Mouse (Mus musculus) c-Kit-positive CD71-positive TER-119-negative erythroid progenitor cells, embryonic 14.5 days (primary cell): ENCODE results near the gene Sh3bgrl2.

ENCODE experiments used
- DNase-seq: peaks from one replicate; pipeline ENCODE4 v3.0.0-alpha.2; 2013; ENCODE audit warnings: low read depth

Gene Sh3bgrl2

DNA sequence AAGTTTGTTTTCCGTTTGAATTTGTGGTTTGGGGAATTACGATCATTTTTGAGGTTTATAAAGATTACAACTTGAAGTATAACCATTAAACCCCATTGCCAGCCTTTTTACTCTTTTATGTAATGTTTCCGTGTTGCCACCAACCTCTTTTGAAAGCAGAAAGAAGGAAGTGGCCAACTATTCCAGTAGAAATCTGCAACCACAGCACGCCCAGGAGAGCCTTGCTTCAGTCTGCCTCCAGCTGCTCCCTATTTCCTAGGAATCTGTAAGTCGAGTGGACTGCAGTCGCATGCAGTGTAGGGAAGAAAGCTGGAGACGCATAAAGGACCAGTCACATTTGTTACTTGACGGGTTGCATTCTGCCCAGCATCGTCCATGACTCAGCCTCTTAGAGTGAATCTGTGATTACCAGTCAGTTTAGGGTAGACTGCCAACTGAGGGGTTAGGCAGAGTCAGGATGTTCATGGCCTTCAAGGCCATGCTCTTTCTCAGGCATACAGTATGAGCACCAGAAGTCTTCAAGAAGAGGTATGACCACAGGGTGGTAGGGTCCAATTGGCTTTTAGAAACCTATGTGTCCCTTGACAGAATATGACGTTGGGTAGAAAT is 43.8 kb downstream of the Sh3bgrl2 start:
- no peak for DNase-seq

DNA sequence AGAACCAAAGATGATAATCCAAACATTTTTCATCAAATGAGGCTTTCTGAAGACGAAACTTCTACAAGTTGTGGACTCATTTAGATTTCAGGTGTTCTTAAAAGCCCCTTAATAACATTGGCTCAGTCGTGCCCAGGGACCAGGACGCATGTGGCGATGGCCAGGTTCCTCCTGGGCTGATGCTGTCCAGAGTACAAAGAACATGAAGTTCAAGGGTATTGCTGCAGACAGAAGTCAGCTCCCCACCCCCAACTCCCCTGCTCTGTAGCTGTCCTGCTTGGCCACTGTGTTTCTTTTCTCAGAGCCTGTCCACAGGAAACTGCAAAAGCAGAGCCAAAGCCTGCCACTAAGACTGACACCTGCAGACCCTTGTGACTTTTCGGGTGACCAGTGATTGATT is 45.7 kb downstream of the Sh3bgrl2 start:
- no peak for DNase-seq

- no peak for DNase-seq
These were observed 48.0 kb downstream of the Sh3bgrl2 start for GRCm38 (mm10) chr9:83596132-83596531.

GRCm38 (mm10) chr9:83596646-83597481 is 48.7 kb downstream of the Sh3bgrl2 start:
- DNase-seq = no peak

DNA sequence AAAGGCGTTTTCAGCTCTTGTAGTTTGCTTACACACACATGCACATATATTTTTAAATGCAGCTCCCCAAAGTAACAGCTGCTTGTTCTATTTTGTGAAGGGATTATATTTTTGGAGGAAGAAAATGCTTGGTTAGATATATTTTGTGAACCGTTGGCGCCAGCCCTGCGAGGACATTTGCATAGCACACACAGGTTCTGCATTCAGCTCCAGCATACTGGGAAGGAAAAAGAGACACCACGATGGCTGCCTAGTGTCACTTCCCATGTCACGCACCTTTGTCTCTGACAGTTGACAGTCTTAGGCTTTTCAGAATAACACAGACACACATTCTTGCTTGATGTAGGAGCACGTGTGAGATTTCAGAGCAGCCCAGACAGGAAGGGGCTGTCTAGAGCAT is 49.9 kb downstream of the Sh3bgrl2 start:
- no peak for DNase-seq

- no peak for DNase-seq
These were observed 51.4 kb downstream of the Sh3bgrl2 start for GRCm38 (mm10) chr9:83599505-83599904.

GRCm38 (mm10) chr9:83600286-83601048 is 52.3 kb downstream of the Sh3bgrl2 start:
- no peak for DNase-seq

DNA sequence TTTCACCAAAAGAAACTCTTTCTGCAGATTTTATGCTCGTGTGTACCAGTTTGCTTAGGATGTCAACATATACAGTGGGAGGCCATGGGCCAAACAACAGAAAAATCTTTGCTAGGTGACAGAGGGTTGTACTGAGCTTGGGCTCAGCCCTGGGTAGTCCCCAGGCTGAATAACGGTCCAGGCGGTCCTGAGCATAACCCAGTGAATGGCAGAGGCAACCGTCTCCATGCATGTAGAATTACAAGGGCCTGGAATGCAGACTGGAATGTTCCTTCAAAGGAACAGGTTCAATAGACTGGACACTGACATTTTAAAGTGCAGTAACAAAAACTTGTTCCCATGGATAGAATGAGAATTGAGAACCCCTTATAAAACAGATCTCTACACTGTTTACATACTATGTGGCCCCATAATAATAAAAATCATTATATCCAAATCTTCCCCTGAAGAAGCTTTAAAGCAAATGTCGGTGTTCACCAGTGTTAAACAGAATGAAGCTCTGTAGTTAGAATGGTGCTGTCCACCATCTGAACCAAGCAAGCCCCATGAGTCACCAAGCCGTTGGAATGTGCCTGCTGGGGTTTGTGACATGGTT is 54.1 kb downstream of the Sh3bgrl2 start:
- DNase-seq = no peak

- no peak for DNase-seq
These were observed 55.0 kb downstream of the Sh3bgrl2 start for GRCm38 (mm10) chr9:83603159-83603558.

DNA sequence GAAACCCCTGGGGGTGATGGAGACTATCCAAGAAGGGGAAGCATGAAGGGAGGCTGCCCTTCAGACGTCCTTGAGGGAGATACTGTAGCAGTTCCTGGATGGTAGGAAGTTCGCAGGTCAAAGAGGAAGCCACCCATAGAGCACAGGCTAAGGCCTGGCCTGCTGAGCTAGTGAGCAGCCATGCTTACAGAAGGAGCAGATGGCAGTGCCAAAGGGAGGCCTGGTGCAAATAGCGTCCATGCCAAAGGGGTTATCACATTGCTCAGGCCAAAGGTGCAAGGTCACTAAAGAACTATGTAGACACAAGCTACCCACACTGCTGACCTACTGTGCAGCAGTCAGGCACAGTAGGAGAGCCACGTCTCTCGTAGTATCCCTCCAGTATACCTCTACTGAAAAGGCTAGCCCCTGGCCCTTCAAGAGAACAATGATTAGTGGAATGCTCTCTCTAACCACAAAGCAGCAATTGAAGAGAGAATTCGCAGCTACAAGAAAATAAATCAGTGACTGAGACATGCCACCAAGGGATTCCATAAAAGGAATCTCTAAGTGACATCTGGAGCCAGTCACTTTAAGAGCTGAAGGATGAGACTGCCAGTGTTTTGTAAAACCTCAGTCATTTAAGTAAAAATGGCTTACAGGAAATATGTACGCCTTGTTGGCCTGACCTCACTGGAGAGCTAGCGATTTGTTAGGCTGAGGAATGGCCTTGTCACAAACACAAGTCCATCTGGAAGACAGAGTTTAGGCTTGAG is 57.9 kb downstream of the Sh3bgrl2 start:
- no peak for DNase-seq

DNA sequence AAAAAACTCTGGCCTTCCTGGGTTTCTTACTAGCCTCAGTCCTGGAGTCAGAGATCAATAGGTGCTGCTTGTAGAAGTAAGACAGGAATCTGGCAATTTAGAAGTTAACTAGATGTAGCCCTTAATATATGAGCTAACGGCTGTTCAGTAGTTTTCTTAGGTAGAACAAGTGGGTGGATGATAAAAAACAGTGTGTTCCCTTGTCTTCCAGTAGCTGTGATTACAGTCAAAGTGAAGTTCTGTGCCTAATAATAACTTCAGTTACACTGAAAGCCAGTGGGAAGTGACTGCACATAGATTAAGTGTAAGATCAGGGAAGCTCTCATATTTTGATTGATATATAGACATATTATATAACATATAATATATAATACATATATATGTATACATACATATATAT is 60.0 kb downstream of the Sh3bgrl2 start:
- DNase-seq = no peak

DNA sequence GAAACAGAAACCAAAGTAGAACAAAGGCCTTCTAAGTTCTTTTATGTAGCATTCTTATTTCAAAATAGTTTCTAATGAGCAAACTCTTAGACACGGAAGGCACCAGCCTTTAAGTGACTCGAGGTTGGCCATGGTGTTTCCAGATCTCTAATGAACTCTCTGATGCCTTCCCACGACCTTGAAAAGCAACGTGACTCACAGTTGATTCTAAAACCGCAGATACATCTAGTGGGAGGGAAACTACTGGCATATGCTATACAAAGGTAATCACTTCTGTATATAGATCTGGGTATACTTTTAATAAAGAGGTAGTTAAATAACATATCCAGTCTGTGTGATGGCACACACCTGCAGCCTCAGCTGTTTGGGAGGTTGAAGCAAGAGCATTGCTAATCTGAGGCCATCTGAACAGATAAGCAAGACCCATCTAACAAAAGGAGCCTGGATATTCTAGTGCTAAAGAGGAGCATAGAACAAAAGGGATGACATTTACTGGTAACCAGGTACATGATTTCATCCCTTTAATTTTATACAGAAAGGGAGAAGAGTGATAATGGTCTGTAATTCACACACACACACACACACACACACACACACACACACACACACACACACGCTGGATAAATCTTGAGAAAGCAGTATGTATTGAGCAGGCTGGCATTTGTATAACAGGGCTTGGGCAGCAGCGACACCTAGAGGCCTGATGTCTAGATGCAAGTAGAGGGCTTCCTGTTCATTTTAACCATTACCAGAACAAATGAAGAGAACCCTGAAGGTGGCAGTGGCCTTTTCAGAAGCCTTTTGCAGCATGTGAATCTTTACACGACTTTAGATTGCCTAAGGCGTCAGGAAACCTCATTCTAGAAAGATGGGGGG is 61.5 kb downstream of the Sh3bgrl2 start:
- peak; percentile 46 for DNase-seq

DNA sequence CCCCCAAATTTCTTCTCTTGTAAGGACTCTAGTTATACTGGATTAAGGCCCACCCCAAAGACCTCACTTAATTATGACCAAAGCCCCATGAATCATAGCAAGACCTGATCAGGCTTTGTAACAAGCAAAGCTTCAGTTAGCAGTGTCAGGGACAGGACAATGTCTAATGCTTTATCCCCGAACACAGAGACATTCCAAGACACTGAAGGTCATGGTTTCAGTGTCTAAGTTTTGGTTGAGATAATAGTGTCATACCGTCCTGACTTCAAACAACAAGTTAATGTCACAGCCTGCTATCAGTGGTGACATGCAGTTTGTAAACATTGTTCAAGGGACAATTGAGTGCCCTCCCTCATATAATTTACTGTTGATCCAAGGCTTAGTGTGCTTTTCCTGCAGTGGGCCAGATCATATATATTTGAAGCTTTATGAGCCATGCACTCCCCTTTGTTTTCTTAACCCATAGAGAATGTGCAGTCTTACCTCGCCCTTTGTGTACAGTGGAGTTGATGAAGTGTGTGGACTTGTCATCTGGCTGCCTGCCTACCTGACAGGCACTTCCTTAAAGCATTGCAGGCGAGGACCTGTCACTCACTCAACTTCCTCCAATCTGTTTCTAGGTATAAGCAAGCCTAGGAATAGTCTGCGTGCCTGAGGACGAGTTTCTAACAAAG is 67.9 kb downstream of the Sh3bgrl2 start:
- no peak for DNase-seq

GRCm38 (mm10) chr9:83616586-83617081 is 68.5 kb downstream of the Sh3bgrl2 start:
- no peak for DNase-seq

DNA sequence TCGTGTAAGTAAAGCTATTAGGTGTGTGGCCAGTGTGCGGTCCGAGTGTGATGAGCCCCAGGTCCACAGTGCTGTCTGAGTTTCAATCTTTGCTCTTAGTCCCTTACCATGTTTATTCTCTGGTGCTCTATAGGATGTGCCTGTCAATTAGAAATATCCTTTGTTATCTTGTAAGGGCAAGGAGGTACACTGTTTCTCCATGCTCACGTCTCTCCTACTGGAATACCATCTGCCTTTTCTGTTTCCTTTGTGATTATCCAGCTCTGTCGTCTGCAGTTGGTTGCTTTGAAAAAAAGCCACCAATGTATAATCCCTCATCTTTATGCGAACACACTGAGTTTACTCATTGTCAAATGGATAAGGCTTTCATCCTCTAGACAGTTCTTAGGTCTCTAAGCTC is 75.3 kb downstream of the Sh3bgrl2 start:
- no peak for DNase-seq

GRCm38 (mm10) chr9:83624193-83624592 is 76.1 kb downstream of the Sh3bgrl2 start:
- no peak for DNase-seq

DNA sequence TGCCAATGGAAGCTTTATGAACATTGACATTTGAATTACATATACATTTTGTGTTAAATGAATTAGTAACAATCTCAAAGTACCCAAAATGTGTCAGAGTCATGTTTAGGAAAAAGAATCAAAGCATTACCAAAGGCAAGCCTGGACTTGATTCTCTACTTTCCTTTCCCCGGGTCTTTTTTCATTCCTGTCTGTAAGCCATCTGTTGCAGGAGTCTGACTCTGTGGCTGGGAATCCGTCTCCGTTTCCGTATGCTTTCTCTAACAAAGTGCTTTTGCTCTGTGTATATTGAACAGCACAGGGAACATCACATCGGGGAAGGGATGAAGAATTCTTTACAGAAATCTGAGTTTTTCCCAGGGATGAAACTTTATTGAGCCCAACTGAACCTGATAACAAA is 77.0 kb downstream of the Sh3bgrl2 start:
- DNase-seq = no peak

GRCm38 (mm10) chr9:83628669-83629612 is 80.8 kb downstream of the Sh3bgrl2 start:
- DNase-seq = no peak

DNA sequence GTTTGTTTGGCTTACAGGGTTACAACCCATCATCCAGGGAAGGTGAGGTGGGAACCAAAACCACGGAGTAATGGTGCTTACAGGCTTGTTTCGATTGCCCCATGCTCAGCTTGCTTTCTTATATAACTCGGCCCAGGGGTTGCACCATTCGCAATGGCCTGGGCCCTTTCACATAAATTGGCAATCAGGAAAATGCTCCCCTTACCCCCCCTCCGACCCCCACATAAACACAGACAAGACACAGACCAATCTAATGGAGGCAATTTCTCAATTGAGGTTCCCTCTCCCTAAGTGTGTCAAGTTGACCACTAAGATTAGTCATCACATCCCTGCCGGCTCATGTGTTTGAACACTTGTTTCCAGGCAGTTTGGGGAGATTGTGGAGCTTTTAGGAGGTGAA is 82.2 kb downstream of the Sh3bgrl2 start:
- DNase-seq = no peak
